9 mouse cellular contexts compared by ENCODE assay signal in genomic region chr11:94144771-94145539, GRCm38 (mm10).
DNase-seq lines count a peak whose midpoint lies in the region; ATAC-seq lines count a peak whose summit lies in the region.
"Had no signal": no experiment of that assay in that cellular context is flagged by ENCODE, and none has a peak within 500 bp of the region (broad histone marks: within the 10 kb centered on the region; RNA-seq: fewer than 3 reads in every experiment).

No protein-coding gene starts in this region.

- 62% methylated on average over 11 of the region's 11 CpGs for WGBS in embryonic facial prominence, embryonic 15.5 days
- 79% methylated on average over 11 of the region's 11 CpGs for WGBS in heart, embryonic 11.5 days (ENCODE audit: insufficient replicate concordance)

- no peak overlapping the region for H3K9ac ChIP-seq in embryonic facial prominence, embryonic 15.5 days
- 0 out of 2 replicates have a peak overlapping the region, but pooled peaks have one; percentile 17 for H3K9ac ChIP-seq in heart, embryonic 11.5 days (ENCODE audit: low read depth, low read length)
- H3K9ac ChIP-seq: limb, embryonic 12.5 days had no signal

- no peaks in the 10 kb centered on the region for H3K9me3 ChIP-seq in embryonic facial prominence, embryonic 15.5 days (replicated peaks)
- no peaks in the 10 kb centered on the region for H3K9me3 ChIP-seq in heart, embryonic 11.5 days (replicated peaks; ENCODE audit: control insufficient read depth, low read length)
- H3K9me3 ChIP-seq: limb, embryonic 12.5 days had no signal

- peak overlapping the region; percentile 34; the same call in 1 of the 2 replicates for H3K27ac ChIP-seq in embryonic facial prominence, embryonic 15.5 days (replicated peaks)
- H3K27ac ChIP-seq in heart, embryonic 11.5 days (ENCODE audit: low read depth, low read length): no peak overlapping the region
- H3K27ac ChIP-seq: limb, embryonic 12.5 days had no signal

- no peak overlapping the region; the same call in 1 of the 2 replicates for H3K4me2 ChIP-seq in embryonic facial prominence, embryonic 15.5 days (replicated peaks)
- H3K4me2 ChIP-seq in heart, embryonic 11.5 days: no peak overlapping the region
- H3K4me2 ChIP-seq: limb, embryonic 12.5 days had no signal

- peaks cover 28% of the 10 kb centered on the region for H3K4me1 ChIP-seq in embryonic facial prominence, embryonic 15.5 days
- no peaks in the 10 kb centered on the region for H3K4me1 ChIP-seq in heart, embryonic 11.5 days (ENCODE audit: control insufficient read depth, insufficient read depth, low read length)

- no peaks in the 10 kb centered on the region for H3K36me3 ChIP-seq in embryonic facial prominence, embryonic 15.5 days
- H3K36me3 ChIP-seq in heart, embryonic 11.5 days (ENCODE audit: control insufficient read depth, insufficient read depth, low read length): no peaks in the 10 kb centered on the region
- H3K36me3 ChIP-seq: limb, embryonic 12.5 days had no signal

- 0 out of 2 replicates have a peak, but pooled peaks cover under 1% of the 10 kb centered on the region for H3K27me3 ChIP-seq in embryonic facial prominence, embryonic 15.5 days
- H3K27me3 ChIP-seq in heart, embryonic 11.5 days (ENCODE audit: control insufficient read depth, insufficient read depth, low read length): peaks cover 3% of the 10 kb centered on the region; the same call in 1 of the 2 replicates

- no peak for ATAC-seq in embryonic facial prominence, embryonic 15.5 days (ENCODE audit: insufficient number of reproducible peaks, low FRiP score, low TSS enrichment, low read depth)
- ATAC-seq in heart, embryonic 11.5 days (replicated peaks; ENCODE audit: insufficient number of reproducible peaks, low FRiP score, low TSS enrichment): no peak
- peak; percentile 82 for ATAC-seq in megakaryocyte progenitor cell, adult 5-6 weeks (replicated peaks; ENCODE audit: poor library complexity)

- no peak overlapping the region for H3K4me3 ChIP-seq in embryonic facial prominence, embryonic 15.5 days (replicated peaks)
- no peak overlapping the region for H3K4me3 ChIP-seq in heart, embryonic 11.5 days (ENCODE audit: low read depth, low read length)
- H3K4me3 ChIP-seq: limb, embryonic 12.5 days had no signal

- peak; percentile 95 for DNase-seq in 416B (ENCODE audit: low read depth)
- peak; percentile 96 for DNase-seq in adrenal gland, adult 8-10 months
- DNase-seq in layer of hippocampus, adult 9-10 months (ENCODE audit: low spot score): peak; percentile 88
- peak; percentile 82 for DNase-seq in telencephalon, adult 2 months (ENCODE audit: low read depth, low spot score)
- no peak for DNase-seq in embryo, embryonic 10.5 days (ENCODE audit: low spot score)
